Mouse (Mus musculus) regulatory T cell (primary cell): Measurements from ENCODE around the gene Fcgr4.
"Not testable (repeated sequence)": the region's sequence is repeated elsewhere in the genome, so short reads cannot be mapped to it uniquely, and the experiment has no call there.

Experiments used
- in situ Hi-C: fragments of 300-600 bp; cut with MboI, MseI; formaldehyde crosslinking; loops from one replicate; pipeline ENCODE4 v1.15.1; 2025; ENCODE audit warnings: high pct_unique_total_duplicates

The Fcgr4 gene

DNA sequence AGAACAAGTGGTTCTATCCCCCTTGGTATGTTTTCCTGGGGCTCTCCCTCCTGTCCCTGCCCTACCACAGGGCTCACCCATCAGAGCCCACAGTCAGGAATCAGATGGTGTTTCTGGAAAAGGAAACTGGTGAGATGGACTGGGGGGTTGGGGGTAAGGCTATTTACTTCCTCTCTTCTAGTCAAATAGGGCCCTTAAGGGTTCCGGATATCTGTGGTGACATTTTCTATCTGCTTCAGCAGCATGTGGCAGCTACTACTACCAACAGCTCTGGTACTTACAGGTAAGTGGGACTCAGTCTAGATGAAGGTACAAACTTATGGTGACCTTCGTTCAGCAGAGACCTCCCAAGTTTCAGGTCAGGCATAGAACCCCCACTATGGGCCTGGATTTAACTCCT lies at the start of gene Fcgr4:
Fcgr4 (plus strand) TSS at position 184 of the 400 bp plus-strand sequence.
- in situ Hi-C loops, result no loop called here

- in situ Hi-C loops, result no loop called here
Observed at GRCm38 (mm10) chr1:170972494-170972893, 46.2 kb upstream of the Fcgr4 start.

GRCm38 (mm10) chr1:170972936-170973335 lies 45.8 kb upstream of the Fcgr4 start:
- in situ Hi-C loops, result no loop called here

- in situ Hi-C loops, result no loop called here
Observed at GRCm38 (mm10) chr1:170974171-170974570, 44.5 kb upstream of the Fcgr4 start.

DNA sequence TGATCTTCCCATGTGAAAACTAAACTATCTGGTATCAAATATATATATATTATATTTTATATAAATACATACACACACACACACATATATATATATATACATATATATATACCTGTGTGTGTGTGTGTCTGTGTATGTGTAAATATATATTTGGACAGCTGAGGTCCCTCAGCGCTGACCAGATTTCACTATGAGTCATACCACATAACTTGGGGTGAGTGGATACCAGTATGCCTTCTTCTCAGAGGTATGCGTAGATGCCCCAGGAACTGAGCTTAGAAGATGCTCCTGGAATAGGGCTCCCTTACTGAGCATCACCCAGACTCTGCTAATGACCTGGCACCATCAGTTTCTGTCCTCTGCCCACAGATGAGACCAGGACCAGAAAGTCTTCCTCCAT lies 44.0 kb upstream of the Fcgr4 start:
- in situ Hi-C loops, result no loop called here

DNA sequence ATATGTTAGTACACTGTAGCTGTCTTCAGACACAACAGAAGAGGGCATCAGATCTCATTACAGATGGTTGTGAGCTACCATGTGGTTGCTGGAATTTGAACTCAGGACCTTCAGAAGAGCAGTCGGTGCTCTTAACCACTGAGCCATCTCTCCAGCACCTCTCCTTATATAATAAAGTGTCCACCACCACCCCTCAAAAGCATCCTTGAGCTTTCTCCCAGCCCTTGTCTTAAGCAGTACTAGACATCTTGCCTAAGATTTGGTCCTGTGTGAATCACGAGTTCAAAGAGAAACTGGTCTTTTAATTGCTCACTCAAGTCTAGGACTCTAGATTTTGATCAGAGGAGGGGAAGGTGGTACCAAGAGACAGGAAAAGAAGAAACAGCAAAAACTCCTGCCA lies 43.4 kb upstream of the Fcgr4 start:
- in situ Hi-C loops, result not testable (repeated sequence)

DNA sequence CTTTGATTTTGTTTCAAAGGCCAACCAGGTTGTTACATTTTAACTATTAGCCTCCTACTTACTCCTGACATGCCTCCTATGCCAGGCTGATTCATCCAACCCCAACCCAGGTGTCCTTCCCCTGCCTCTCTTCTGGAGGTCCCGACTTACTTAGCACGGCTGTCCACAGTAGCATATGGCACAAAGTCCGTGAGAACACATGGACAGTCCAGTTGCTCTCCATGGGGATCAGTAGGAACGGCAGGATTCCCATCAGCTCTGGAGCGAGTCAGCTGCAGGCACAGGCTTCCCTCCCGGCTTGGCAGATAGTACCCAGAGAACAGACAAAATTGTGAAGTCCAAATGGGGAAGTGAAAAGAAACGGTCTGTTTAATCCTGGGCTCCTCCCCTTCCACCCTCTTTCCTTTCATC lies 43.0 kb upstream of the Fcgr4 start:
- in situ Hi-C loops, result no loop called here

GRCm38 (mm10) chr1:170976447-170976846 lies 42.3 kb upstream of the Fcgr4 start, which contains the start of gene Fcgr2b:
Gene Fcgr2b, minus strand, starts transcription at chr1:170976547.
- in situ Hi-C loops, result no loop called here

DNA sequence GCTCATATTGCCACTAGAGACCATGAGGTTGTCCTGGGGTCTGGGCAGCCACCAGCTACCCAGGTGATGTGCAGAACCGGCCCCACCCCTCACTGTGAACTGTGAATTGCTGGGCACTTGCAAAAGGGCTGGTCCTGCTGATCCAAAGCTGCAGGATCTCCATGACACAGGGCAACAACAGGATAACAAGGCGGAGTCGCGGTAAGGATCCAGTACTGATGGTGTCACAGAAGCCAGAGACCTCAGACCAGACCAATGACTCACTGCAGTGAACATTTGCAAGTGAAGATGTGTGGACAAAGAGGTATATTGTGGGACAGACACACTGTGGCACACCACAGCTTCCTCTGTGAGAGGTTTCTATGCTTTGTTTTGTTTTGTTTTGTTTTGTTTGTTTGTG lies 40.1 kb upstream of the Fcgr4 start:
- in situ Hi-C loops, result no loop called here

GRCm38 (mm10) chr1:170981679-170982078 lies 37.0 kb upstream of the Fcgr4 start:
- in situ Hi-C loops, result not testable (repeated sequence)

GRCm38 (mm10) chr1:170982301-170982700 lies 36.4 kb upstream of the Fcgr4 start:
- in situ Hi-C loops, result no loop called here

DNA sequence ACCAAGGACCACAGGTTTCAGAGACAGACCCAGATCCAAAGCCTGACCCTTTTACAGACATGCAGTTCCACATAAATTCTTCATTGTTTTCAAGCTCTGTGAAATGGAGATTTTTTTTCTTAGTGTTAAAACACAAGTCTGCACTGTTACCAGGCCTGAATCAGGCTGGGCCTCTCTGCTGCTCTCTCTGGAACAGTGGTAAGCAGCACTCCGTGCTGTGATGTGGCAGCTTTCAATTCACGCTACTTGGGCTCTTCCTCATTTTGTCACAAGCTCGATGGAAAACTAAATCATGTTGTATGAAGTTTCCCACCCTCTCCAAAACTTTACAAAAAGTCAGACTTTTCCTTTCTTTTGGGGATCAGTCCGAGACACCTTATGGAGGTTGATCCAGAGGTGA lies 35.7 kb upstream of the Fcgr4 start:
- in situ Hi-C loops, result no loop called here

DNA sequence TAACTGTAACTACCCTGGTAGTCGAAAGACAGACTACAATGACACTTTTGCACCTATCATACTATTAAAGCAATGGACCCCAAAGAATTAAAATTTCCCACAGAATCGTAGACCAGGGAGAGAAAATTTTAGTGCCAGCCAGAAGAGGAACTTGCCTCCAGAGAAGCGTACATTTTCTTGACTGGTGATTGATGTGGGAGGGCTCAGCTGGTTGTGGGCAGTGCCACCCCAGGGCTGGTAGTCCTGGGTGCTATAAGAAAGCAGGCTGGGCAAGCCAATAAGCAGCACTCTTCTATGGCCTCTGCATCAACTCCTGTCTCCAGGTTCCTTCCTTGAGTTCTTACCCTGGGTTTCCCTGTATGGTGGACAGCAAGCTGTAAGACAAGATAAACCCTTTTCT lies 33.6 kb upstream of the Fcgr4 start:
- in situ Hi-C loops, result no loop called here

GRCm38 (mm10) chr1:170985861-170986260 lies 32.9 kb upstream of the Fcgr4 start:
- in situ Hi-C loops, result no loop called here

GRCm38 (mm10) chr1:170989656-170990055 lies 29.1 kb upstream of the Fcgr4 start:
- in situ Hi-C loops, result no loop called here

- in situ Hi-C loops, result no loop called here
Observed at GRCm38 (mm10) chr1:170992550-170992949, 26.2 kb upstream of the Fcgr4 start.

GRCm38 (mm10) chr1:170996034-170996433 lies 22.7 kb upstream of the Fcgr4 start:
- in situ Hi-C loops, result loop anchor here (5.0 kb wide), 1 partner anchor 94 kb away; no protein-coding TSS in a partner anchor

DNA sequence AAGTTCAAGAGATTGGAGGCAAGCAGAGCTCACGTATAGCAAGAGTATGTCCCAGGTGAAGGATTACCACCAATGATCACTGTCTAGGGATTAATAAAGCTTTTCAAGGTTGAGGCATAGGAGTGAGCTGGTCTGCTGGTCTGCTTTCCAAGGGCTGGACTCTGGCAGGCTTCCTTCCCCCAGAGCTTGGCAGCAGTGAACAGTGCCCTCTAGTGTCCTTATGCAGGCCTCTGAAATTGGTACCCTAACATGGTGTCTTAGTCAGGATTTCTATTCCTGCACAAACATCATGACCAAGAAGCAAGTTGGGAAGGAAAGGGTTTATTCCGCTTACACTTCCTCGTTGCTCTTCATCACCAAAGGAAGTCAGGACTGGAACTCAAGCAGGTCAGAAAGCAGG lies 22.0 kb upstream of the Fcgr4 start:
- in situ Hi-C loops, result loop anchor here (5.0 kb wide), 1 partner anchor 94 kb away; no protein-coding TSS in a partner anchor

- in situ Hi-C loops, result loop anchor here (5.0 kb wide), 1 partner anchor 96 kb away; no protein-coding TSS in a partner anchor
Observed at GRCm38 (mm10) chr1:170997756-170998655, 20.7 kb upstream of the Fcgr4 start.

DNA sequence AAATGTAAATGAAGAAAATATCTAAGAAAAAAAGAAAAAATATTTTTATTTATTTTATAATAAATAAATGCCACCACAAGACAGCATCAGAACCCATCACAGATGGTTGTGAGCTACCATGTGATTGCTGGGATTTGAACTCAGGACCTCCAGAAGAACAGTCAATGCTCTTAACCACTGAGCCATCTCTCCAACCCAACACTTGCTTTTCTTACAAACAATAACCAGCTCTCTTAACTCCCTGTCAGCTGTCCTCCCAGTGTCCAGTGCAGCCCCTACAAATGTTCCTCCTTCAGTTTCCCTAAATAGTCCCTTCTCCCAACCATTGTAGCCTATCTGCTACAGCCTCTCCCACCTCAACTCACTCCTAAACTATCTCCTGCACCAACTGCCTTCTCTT lies 18.9 kb upstream of the Fcgr4 start:
- in situ Hi-C loops, result loop anchor here (5.0 kb wide), 1 partner anchor 98 kb away; no protein-coding TSS in a partner anchor

GRCm38 (mm10) chr1:171005081-171005480 lies 13.6 kb upstream of the Fcgr4 start:
- in situ Hi-C loops, result no loop called here

GRCm38 (mm10) chr1:171005586-171005985 lies 13.1 kb upstream of the Fcgr4 start:
- in situ Hi-C loops, result no loop called here

DNA sequence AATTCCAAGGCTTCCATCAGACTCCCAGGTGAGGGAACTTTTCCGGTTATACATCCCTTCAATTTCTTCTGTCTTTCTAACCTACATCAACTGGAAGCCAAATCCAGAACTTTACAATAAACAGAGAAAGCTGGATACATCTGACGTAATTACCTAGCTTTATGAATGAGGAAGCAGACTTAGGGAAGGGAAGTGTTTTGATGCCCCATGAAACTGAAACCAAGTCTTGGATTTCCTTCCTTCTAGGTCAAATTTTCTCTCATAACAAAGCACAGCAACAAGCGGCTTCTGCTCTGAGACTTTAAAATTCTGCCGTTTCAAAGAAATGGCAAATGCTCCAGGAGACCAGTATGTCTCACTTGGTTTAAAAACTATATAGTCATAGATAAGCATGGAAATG lies 12.4 kb upstream of the Fcgr4 start:
- in situ Hi-C loops, result no loop called here
